Mouse (Mus musculus): ENCODE measurements at regions not wholly inside any gene's neighbourhood (a gene's known extent, or its start where the extent isn't known, plus 50 kb on each side); places are given as distances from the start of the nearest gene placed in this dataset.

GRCm38 (mm10) chr19:56653292-56653691 is 68.7 kb upstream of the Adrb1 start:
- intact Hi-C loops (cut with DNase I): no loop called here
- DNase-seq (ENCODE audit: low spot score in 2 of 2): no peak

GRCm38 (mm10) chr19:56655330-56655729 is 66.7 kb upstream of the Adrb1 start:
- intact Hi-C loops (cut with DNase I): no loop called here
- no peak for DNase-seq (ENCODE audit: low spot score in 2 of 2)

- DNase-seq (ENCODE audit: low spot score in 2 of 2): no peak
- intact Hi-C loops (cut with DNase I): no loop called here
Measured at GRCm38 (mm10) chr19:56660566-56661199, 61.3 kb upstream of the Adrb1 start.

- no peak for DNase-seq (ENCODE audit: low spot score in 2 of 2)
- intact Hi-C loops (cut with DNase I): no loop called here
Measured at GRCm38 (mm10) chr19:56663474-56664227, 58.3 kb upstream of the Adrb1 start.

GRCm38 (mm10) chr19:56664307-56664775 is 57.7 kb upstream of the Adrb1 start:
- no peak for DNase-seq (ENCODE audit: low spot score in 2 of 2)
- intact Hi-C loops (cut with DNase I): no loop called here

- DNase-seq (ENCODE audit: low spot score in 2 of 2): no peak
- intact Hi-C loops (cut with DNase I): no loop called here
Measured at GRCm38 (mm10) chr19:56664944-56665663, 56.9 kb upstream of the Adrb1 start.

- intact Hi-C loops (cut with DNase I): loop anchor here (2.0 kb wide), 1 partner anchor 55 kb away; no protein-coding TSS in a partner anchor
Measured at GRCm38 (mm10) chr19:56665972-56666371, 56.0 kb upstream of the Adrb1 start.

GRCm38 (mm10) chr19:56667903-56668302 is 54.1 kb upstream of the Adrb1 start:
- intact Hi-C loops (cut with DNase I): loop anchor here (2.0 kb wide), 1 partner anchor 53 kb away; no protein-coding TSS in a partner anchor
- DNase-seq (ENCODE audit: low spot score in 2 of 2): no peak

More at GRCm38 (mm10) chr19:56665972-56666371, 56.0 kb upstream of the Adrb1 start:
- DNase-seq (ENCODE audit: low spot score in 2 of 2): no peak

- no peak for DNase-seq (ENCODE audit: low spot score in 2 of 2)
- intact Hi-C loops (cut with DNase I): no loop called here
Measured at GRCm38 (mm10) chr19:56668991-56669390, 53.0 kb upstream of the Adrb1 start.

GRCm38 (mm10) chr19:56669468-56669867 is 52.5 kb upstream of the Adrb1 start:
- DNase-seq (ENCODE audit: low spot score in 2 of 2): no peak
- intact Hi-C loops (cut with DNase I): no loop called here

Data from left cerebral cortex, postnatal 14 days (tissue).